Mouse (Mus musculus) liver, embryonic 14.5 days (tissue): ENCODE measurements at regions not wholly inside any gene's neighbourhood (a gene's known extent, or its start where the extent isn't known, plus 50 kb on each side); places are given as distances from the start of the nearest gene placed in this dataset.

Source experiments
- CTCF ChIP-seq: IDR thresholded peaks from 2 replicates; pipeline ENCODE4 v1.5.1; 2016; ENCODE audit warnings: antibody characterized with exemption, low read depth, control low read depth
- EP300 ChIP-seq: IDR thresholded peaks from 2 replicates; pipeline ENCODE4 v1.6.1; 2016; ENCODE audit warnings: antibody characterized with exemption, low read depth

GRCm38 (mm10) chr4:7581931-7582330, 656.9 kb downstream of the Car8 start:
- TF ChIP-seq CTCF, result no peak
- TF ChIP-seq EP300, result no peak
